Mouse (Mus musculus) bone marrow, adult 2 months (tissue): ENCODE measurements around the gene Swap70. TPM values are rescaled to one million over a fixed set of nuclear protein-coding genes. Genes with fewer than 3 reads are reported as not detected.

Experiments
- H3K27ac ChIP-seq: fragments of 200-500 bp; 2 replicates; pipeline ENCODE4 v1.5.1; 2012; ENCODE audit warnings: low read depth, mild to moderate bottlenecking, control low read depth, inconsistent platforms, low read length; ENCODE audit not compliant: control insufficient read depth, poor library complexity, insufficient read depth
- H3K4me1 ChIP-seq: fragments of 200-500 bp; 2 replicates; pipeline ENCODE4 v1.6.1; 2011; ENCODE audit warnings: low read length; ENCODE audit not compliant: control insufficient read depth, insufficient read depth
- H3K4me3 ChIP-seq: fragments of 200-500 bp; replicated peaks from 2 replicates; pipeline ENCODE3; 2011; ENCODE audit warnings: mild to moderate bottlenecking, low read depth, low read length, control low read depth; ENCODE audit not compliant: control insufficient read depth
- CTCF ChIP-seq: fragments of 200-500 bp; IDR thresholded peaks from 2 replicates; pipeline ENCODE4 v1.5.1; 2011; ENCODE audit warnings: low read length, control low read depth; ENCODE audit not compliant: control insufficient read depth, insufficient read depth
- POLR2A ChIP-seq: fragments of 200-500 bp; IDR thresholded peaks from 2 replicates; pipeline ENCODE4 v1.6.1; 2011; ENCODE audit warnings: low read depth, mild to moderate bottlenecking, control low read depth, low read length, borderline replicate concordance; ENCODE audit not compliant: control insufficient read depth
- WGBS: fragments of 180-500 bp; shearing (Covaris S2); methylation state at CpG from one replicate; pipeline ENCODE4 v1.1.7; 2018; 5-methylcytosine and 5-hydroxymethylcytosine counted together
- polyA plus RNA-seq: library from polyadenylated mRNA; stranded (reverse); fragments of >200 nt; gene quantifications from 2 replicates; pipeline ENCODE4 v1.2.4, GENCODE M21; 2011; ENCODE audit warnings: low replicate concordance; ENCODE audit not compliant: missing spikeins, insufficient read depth, insufficient read length

Swap70 gene
- polyA plus RNA-seq, 1 experiment: 23.1 TPM

DNA sequence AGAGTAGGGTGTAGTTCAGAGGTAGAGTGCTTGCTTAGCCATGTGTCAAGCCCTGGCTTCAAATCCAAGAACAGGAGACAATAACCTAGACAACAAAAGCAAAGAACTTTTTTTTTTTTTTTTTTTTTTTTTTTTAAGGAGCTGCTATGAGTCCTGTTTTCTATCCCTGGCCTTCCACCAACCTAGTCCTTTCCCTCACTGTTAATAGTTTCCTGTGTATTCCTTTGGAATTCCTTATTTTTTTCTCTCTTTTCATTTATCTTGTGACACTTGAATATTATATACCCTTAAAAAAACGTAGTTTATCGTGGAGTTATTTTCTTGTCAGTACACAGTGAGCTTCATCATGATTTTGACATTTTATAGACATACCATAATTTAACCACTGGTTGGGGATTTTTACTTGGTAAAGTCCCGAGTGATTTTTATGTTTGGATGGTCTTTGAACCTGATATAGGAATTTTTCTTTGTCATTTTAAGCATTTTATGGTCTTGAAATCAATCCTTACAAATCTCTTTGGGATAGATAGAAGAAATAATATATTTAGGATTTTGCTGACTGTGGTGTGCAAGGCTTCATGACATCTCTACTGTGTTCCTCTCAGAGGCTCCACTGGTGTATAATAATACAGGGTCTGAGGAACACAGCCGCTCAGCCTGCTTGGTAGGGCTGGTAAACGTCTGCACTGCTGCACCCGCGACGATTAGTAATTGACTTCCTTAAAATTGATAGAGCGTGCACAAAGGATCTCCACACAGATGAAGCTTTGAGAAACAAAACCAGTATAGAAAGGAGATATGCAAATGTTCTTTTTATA, 20.2 kb downstream of the Swap70 start:
- no peak overlapping the region for H3K4me3 ChIP-seq
- WGBS: 31% methylated on average over 9 of the region's 9 CpGs
- TF ChIP-seq CTCF: no peak
- H3K4me1 ChIP-seq: peaks cover 6% of the 10 kb centered on the region
- H3K27ac ChIP-seq: no peak overlapping the region

DNA sequence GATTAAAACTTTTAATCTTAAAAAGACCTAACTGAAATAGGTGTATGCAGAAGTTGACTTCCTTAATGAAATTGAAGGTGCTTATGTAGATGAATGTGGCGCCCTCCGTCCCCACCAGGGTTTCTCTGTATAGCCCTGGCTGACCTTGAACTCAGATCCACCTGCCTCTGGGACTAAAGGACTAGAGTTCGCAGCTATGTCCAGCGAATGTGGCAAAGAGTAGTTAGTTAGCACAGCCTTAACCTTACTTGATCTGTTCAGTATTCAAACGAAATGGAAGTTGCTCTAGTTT, 20.7 kb downstream of the Swap70 start:
- WGBS: 67% methylated on average over 5 of the region's 5 CpGs
- peaks cover 5% of the 10 kb centered on the region for H3K4me1 ChIP-seq
- no peak for TF ChIP-seq CTCF
- no peak for TF ChIP-seq POLR2A
- H3K4me3 ChIP-seq: no peak overlapping the region
- peak overlapping the region; percentile 52; the same call in 1 of the 2 replicates for H3K27ac ChIP-seq

DNA sequence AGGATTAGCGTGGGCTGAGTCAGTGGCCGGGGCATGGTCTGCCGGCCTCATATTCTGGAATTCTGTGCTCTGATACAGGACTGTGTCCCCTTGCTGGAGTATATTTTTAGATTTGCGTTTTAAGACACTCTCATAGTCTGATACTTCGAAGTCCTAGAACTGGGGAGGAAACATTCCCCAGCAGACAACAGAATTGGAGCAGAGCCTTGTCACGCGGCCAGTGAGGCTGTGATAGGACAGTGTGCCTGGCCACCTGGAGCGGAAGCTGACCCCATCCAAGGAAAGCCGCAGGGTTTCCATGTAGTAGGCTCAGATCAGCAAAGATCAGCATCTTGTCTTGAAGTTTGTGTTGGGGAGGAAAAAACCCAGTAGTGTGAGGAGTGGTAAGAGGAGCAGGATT, 23.6 kb downstream of the Swap70 start:
- Histone ChIP-seq H3K4me3 (no peak overlapping the region), H3K4me1 (peaks cover 2% of the 10 kb centered on the region; the same call in 1 of the 2 replicates), H3K27ac (no peak overlapping the region)
- TF ChIP-seq CTCF: no peak
- TF ChIP-seq POLR2A: no peak
- 87% methylated on average over 9 of the region's 9 CpGs for WGBS

DNA sequence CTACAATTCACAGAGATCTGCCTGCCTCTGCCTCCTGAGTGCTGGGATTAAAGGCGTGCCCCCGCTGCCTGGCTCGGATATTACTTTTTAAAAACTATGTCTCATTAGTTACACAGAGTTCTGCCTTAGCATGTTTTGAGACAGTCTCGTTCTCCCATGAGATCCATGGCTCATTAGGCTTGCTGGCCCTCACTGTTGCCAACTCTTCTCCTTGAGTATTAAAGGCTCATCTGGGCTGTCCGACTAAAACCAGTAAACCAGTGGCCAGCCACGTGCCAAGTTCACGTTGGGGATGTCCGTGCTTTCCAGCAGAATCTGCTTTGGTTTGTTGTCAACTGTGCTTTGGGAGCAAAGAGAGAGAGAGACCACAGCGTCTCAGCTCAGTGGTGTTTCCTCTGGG, 25.0 kb downstream of the Swap70 start:
- no peak for TF ChIP-seq CTCF
- no peak for TF ChIP-seq POLR2A
- no peak overlapping the region for H3K4me3 ChIP-seq
- H3K4me1 ChIP-seq: peaks cover 2% of the 10 kb centered on the region; the same call in 1 of the 2 replicates
- H3K27ac ChIP-seq: no peak overlapping the region
- 84% methylated on average over 9 of the region's 9 CpGs for WGBS

DNA sequence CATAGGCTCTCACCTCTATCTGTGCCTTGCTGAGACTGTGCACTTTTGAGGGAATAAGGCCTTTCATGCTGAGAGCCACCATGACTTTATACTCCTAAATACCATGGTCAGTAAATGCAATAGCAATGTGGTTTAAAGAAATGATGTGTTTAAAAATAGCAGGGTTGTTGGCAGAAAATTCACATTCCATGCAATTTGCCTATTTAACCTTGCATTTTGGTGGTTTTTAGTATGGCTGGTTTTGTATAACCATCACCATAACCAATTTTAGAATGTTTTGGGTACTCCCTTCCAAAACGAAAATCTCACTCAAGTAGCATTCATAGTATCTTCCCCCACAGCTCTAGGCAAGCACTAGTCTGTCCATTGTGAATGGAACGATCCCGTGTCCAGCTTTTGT, 26.3 kb downstream of the Swap70 start:
- WGBS: 86% methylated on average over 3 of the region's 3 CpGs
- H3K4me3 ChIP-seq: no peak overlapping the region
- TF ChIP-seq CTCF: no peak
- no peak for TF ChIP-seq POLR2A
- no peak overlapping the region for H3K27ac ChIP-seq
- H3K4me1 ChIP-seq: no peaks in the 10 kb centered on the region

DNA sequence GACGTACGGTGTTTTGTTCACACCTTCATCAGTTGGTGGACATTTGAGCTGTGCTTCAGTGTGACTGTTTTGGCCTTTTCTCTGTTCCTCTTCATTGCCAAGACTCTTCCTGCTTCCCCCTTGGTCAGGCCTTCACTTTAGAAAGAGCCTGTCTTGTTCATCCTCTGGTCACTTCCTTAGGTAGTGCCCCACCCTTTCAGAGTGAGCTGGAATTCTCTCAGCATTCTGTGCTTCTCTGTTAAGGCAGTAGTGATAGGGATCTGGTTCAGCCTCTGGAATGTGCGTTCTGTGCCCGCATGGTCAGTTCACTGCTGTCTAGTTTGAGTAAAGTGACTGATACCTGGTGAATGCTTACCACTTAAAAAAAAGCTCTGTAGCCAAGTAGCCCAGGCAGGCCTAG, 27.2 kb downstream of the Swap70 start:
- WGBS: 84% methylated on average over 4 of the region's 4 CpGs
- TF ChIP-seq CTCF (no peak), POLR2A (no peak)
- no peak overlapping the region for H3K27ac ChIP-seq
- no peak overlapping the region for H3K4me3 ChIP-seq
- no peaks in the 10 kb centered on the region for H3K4me1 ChIP-seq

DNA sequence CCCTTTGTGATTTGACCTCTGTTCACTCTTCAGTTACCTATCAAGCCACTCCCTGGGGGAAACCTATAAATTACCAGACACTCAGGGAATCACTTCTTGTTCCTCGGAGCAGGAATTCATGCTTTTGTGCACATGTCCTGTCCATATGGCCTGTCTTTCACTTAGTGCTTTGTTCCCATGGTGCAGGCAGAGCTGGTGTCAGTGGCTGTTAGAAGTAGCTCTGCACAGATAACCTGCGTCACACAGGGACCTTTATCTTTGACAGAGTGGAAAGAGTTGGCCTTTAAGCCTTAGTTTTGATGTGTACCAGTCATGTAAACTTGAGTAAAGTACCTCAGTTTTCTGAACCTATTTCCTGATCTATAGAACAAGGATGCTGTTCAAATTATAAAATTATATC, 32.4 kb downstream of the Swap70 start:
- H3K27ac ChIP-seq: no peak overlapping the region
- no peak for TF ChIP-seq POLR2A
- no peak for TF ChIP-seq CTCF
- no peaks in the 10 kb centered on the region for H3K4me1 ChIP-seq
- WGBS: 68% methylated on average over 2 of the region's 2 CpGs
- H3K4me3 ChIP-seq: no peak overlapping the region

DNA sequence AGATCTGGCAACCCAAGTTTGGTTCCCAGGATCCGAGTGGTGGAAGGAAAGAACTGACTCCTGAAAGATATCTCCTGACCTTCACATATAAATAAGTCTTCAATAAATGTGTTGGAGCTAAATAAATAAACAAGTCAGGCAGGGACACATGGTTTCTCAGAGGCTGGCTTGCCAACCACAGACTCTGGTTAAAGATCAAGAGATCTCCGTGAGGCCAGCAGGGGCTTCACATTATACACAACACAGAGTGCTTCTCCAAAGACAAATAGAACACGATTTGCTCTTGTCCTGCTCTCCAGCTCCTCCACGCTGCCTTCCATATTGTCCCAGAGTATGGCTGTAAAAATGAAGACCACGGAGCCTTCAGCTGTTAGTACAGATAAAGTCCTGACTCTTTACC, 32.9 kb downstream of the Swap70 start:
- H3K4me3 ChIP-seq: no peak overlapping the region
- no peaks in the 10 kb centered on the region for H3K4me1 ChIP-seq
- TF ChIP-seq POLR2A: no peak
- no peak for TF ChIP-seq CTCF
- WGBS: 51% methylated on average over 5 of the region's 5 CpGs
- H3K27ac ChIP-seq: no peak overlapping the region

DNA sequence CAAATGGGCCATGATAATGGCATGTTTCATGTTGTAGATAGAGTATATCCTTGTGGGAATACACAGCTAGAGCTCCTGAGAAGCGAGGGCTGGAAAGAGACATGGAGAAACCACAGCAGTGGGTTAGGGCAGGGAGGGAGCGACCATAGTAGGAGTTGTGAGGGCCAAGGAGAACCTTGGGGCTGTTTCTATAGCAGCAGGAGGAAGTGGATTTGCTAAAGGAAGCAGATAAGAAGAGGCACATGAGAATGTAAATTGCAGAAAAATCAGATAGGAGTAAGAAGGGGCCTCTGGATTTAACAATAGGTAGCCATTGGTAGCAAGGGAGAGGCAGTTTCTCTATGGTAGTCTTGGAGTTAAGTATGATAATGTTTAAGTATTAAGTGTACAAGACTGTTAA, 35.5 kb downstream of the Swap70 start:
- 16% methylated on average over 2 of the region's 2 CpGs for WGBS
- no peak for TF ChIP-seq POLR2A
- no peak overlapping the region for H3K4me3 ChIP-seq
- no peak overlapping the region for H3K27ac ChIP-seq
- H3K4me1 ChIP-seq: peaks cover 1% of the 10 kb centered on the region; the same call in 1 of the 2 replicates
